Mouse (Mus musculus): ENCODE measurements around the gene Nfatc3. TPM values are rescaled to one million over a fixed set of nuclear protein-coding genes. Genes with fewer than 3 reads are reported as not detected.

Gene Nfatc3
- total RNA-seq, 2 experiments from 2014 or later = 24.9 to 28.7 TPM

- no peak for TF ChIP-seq CTCF (IDR thresholded peaks at IDR 0.05)
- no peak for DNase-seq
- no peak overlapping the region for H3K27ac ChIP-seq
- no peak overlapping the region for H3K4me3 ChIP-seq
- intact Hi-C loops (cut with DNase I) = no loop called here
These were observed 50.1 kb downstream of the Nfatc3 start for GRCm38 (mm10) chr8:106108729-106109128.

DNA sequence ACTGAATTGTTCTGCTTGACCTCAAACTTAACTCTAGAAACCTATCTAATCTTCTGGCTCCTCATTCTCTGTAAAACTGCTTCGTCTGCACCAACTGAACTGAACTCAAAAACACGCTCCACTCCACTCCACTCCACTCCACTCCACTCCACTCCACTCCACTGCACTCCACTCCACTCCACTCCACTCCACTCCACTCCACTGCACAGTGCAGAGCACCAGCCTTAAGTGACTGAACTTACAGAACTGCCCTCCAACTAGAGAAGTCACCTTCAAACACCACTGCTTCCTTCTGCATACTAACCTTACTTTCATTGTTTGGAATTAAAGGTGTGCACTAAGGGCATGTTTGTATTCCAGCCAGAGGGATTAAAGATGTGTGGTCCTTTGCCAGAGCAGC, 53.4 kb downstream of the Nfatc3 start:
- Histone ChIP-seq H3K4me3 (no peak overlapping the region), H3K27ac (no peak overlapping the region)
- intact Hi-C loops (cut with DNase I) = loop anchor here (10.0 kb wide), 1 partner anchor 117 kb away; the partner anchor contains the start of gene Dus2

DNA sequence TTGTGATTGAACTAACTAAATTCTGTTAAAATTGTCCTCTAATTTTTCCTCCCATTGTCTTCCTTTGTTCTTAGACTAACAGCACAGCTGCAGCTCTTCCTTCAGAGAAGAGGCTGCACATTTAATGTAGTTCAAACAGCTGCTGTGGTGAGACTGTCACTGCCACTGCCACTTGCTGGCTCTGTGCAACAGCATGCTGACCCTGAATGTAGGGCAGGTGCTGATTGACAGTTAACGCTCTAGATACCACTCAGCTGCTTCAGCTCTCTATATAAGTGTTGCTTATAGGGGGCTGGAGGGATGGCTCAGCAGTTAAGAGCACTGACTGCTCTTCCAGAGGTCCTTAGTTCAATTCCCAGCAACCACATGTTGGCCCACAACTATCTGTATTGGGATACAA, 53.9 kb downstream of the Nfatc3 start:
- intact Hi-C loops (cut with DNase I) = loop anchor here (10.0 kb wide), 1 partner anchor 118 kb away; the partner anchor contains the start of gene Dus2
- no peak overlapping the region for H3K27ac ChIP-seq

More for the DNA sequence above, 53.4 kb downstream of the Nfatc3 start:
- no peak for DNase-seq
- no peak for TF ChIP-seq CTCF (IDR thresholded peaks at IDR 0.05)

DNA sequence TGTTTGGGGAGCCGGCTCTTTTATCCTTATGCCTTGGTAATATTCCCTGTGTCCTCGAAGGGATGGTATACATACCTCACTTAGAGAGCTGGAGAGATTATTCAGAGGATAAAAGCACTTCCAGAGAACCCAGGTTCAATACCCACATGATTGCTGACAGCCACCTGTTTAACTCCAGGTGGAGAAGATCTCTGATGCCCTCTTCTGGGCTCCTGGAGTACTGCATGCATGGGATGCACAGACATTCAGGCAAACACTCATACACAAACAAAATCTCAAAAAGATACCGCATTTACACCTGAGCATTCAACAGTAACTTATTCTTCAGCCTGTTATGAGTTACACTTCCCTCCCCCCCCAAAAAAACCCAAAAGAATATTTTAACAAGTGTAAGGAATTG, 57.3 kb downstream of the Nfatc3 start:
- TF ChIP-seq CTCF (IDR thresholded peaks at IDR 0.05) = peak; percentile 74
- Histone ChIP-seq H3K27ac (no peak overlapping the region), H3K4me3 (no peak overlapping the region)
- intact Hi-C loops (cut with DNase I) = loop anchor here (10.0 kb wide), 1 partner anchor 121 kb away; the partner anchor contains the start of gene Dus2
- DNase-seq = peak; percentile 39

More for the DNA sequence above, 53.9 kb downstream of the Nfatc3 start:
- no peak for DNase-seq
- no peak for TF ChIP-seq CTCF (IDR thresholded peaks at IDR 0.05)
- no peak overlapping the region for H3K4me3 ChIP-seq

GRCm38 (mm10) chr8:106123443-106123842, 64.8 kb downstream of the Nfatc3 start:
- intact Hi-C loops (cut with DNase I) = no loop called here
- TF ChIP-seq CTCF (IDR thresholded peaks at IDR 0.05) = no peak
- Histone ChIP-seq H3K27ac (no peak overlapping the region), H3K4me3 (no peak overlapping the region)
- DNase-seq = no peak

GRCm38 (mm10) chr8:106126055-106126454, 67.4 kb downstream of the Nfatc3 start:
- Histone ChIP-seq H3K27ac (no peak overlapping the region), H3K4me3 (no peak overlapping the region)
- intact Hi-C loops (cut with DNase I) = no loop called here
- no peak for TF ChIP-seq CTCF (IDR thresholded peaks at IDR 0.05)
- no peak for DNase-seq

- Histone ChIP-seq H3K4me3 (no peak overlapping the region), H3K27ac (no peak overlapping the region)
- no peak for DNase-seq
- intact Hi-C loops (cut with DNase I) = no loop called here
- TF ChIP-seq CTCF (IDR thresholded peaks at IDR 0.05) = no peak
These were observed 68.4 kb downstream of the Nfatc3 start for GRCm38 (mm10) chr8:106127054-106127453.

- DNase-seq = no peak
- intact Hi-C loops (cut with DNase I) = no loop called here
- TF ChIP-seq CTCF (IDR thresholded peaks at IDR 0.05) = no peak
- H3K4me3 ChIP-seq = no peak overlapping the region
- H3K27ac ChIP-seq = no peak overlapping the region
These were observed 69.3 kb downstream of the Nfatc3 start for GRCm38 (mm10) chr8:106127882-106128410.

DNA sequence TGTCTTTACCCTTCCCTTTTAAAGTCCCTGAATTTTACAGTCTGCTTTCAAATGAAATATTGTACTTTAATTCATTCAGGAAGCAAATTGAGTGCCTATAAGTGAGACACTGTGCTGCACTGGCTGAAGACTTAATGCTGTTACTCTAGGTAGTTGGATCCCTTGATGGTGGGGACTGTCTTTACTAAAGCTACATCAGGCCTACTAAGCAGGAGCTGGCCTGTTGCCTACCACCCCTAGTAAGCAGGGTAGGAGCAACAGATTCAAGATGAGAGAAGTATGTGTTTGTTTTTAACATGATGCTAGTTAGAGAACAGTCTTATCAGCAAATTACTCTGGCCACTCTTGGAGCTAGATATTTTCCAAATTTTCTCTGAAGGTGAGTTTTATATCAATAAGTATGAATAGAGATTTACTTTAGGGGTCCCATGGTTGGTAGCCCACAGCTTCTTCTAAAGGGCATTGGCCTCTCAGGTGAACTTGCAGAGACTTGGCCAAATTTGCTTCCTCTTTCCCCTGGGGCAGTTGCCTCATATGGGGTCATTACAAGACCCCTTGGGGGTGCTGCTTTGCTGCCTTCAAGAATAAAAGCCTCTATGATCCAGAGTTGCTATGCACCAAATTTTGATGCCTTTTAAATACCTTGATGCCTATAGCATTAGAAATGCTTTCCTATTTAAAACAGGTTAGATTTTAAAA, 70.7 kb downstream of the Nfatc3 start:
- no peak overlapping the region for H3K4me3 ChIP-seq
- no peak for TF ChIP-seq CTCF (IDR thresholded peaks at IDR 0.05)
- intact Hi-C loops (cut with DNase I) = no loop called here
- no peak overlapping the region for H3K27ac ChIP-seq
- DNase-seq = no peak

GRCm38 (mm10) chr8:106129997-106130396, 71.4 kb downstream of the Nfatc3 start:
- Histone ChIP-seq H3K4me3 (no peak overlapping the region), H3K27ac (no peak overlapping the region)
- no peak for TF ChIP-seq CTCF (IDR thresholded peaks at IDR 0.05)
- intact Hi-C loops (cut with DNase I) = no loop called here
- no peak for DNase-seq

DNA sequence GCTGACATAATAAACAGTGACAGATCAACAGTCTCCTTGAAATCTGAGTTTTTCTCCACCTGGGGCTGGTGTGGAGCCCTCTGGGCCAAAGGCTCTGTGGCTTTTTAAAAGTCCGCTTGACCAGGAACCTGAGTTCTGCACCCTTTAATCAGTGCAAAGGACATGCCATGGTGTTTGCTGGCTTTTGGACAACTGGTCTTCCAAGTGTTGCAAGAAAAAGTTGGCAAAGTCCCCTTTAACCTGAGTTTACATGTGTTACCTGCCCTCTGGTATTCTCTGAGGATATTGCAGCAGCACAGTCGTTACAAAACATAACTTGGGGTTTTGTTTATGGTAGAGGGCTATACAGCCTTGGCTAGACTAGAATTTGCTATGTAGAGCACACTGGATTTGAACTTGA, 71.9 kb downstream of the Nfatc3 start:
- intact Hi-C loops (cut with DNase I) = no loop called here
- Histone ChIP-seq H3K27ac (no peak overlapping the region), H3K4me3 (no peak overlapping the region)
- DNase-seq = no peak
- TF ChIP-seq CTCF (IDR thresholded peaks at IDR 0.05) = no peak

DNA sequence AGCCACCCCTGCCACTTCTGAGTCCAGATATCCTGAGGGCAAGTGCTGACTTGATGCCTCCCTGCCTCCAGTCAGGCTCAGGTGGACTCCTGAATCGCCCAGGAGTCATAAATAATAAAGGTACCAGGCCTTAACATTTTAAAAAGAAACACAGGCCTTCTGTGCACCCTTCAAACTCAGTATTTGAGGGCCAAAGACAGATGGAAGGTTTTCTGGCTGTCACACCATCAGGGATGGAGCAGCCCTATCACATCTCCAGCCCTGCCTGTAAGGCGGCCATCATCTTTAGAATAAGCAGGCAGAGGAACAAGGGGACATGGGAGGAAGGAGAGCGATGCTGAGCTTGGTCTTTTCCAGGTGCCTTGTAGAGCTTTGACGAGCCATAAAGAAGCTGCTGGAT, 72.4 kb downstream of the Nfatc3 start:
- Histone ChIP-seq H3K27ac (no peak overlapping the region), H3K4me3 (no peak overlapping the region)
- intact Hi-C loops (cut with DNase I) = no loop called here
- TF ChIP-seq CTCF (IDR thresholded peaks at IDR 0.05) = no peak
- no peak for DNase-seq

- DNase-seq = no peak
- intact Hi-C loops (cut with DNase I) = no loop called here
- H3K4me3 ChIP-seq = no peak overlapping the region
- H3K27ac ChIP-seq = no peak overlapping the region
- no peak for TF ChIP-seq CTCF (IDR thresholded peaks at IDR 0.05)
These were observed 73.0 kb downstream of the Nfatc3 start for GRCm38 (mm10) chr8:106131488-106132222.

All from gastrocnemius, adult 2 months (tissue).